In genomic region chr14:79358055-79358454, GRCm38 (mm10) we compare ENCODE assay signal across 34 mouse cellular contexts. TPM values are rescaled to one million over a fixed set of nuclear protein-coding genes. Genes with fewer than 3 reads are reported as not detected.
A peak's percentile ranks its signal among the peaks of the same experiment; 100 is the strongest.
DNase-seq lines count a peak whose midpoint lies in the region; ATAC-seq and TF ChIP-seq lines count a peak whose summit lies in the region.
"Had no signal": no experiment of that assay in that cellular context is flagged by ENCODE, and none has a peak within 500 bp of the region (broad histone marks: within the 10 kb centered on the region; RNA-seq: fewer than 3 reads in every experiment).

No protein-coding gene starts in this region.

- H3K9me3 ChIP-seq in stomach, embryonic 15.5 days: no peaks in the 10 kb centered on the region
- H3K9me3 ChIP-seq in stomach, postnatal 0 days (ENCODE audit: control insufficient read depth, low read length): no peaks in the 10 kb centered on the region
- H3K9me3 ChIP-seq in liver, embryonic 15.5 days (replicated peaks): no peaks in the 10 kb centered on the region
- no peaks in the 10 kb centered on the region for H3K9me3 ChIP-seq in midbrain, embryonic 11.5 days (ENCODE audit: control insufficient read depth, low read length)
- H3K9me3 ChIP-seq: embryonic facial prominence, embryonic 12.5 days; hindbrain, embryonic 10.5 days; hindbrain, embryonic 15.5 days; limb, embryonic 12.5 days; midbrain, embryonic 10.5 days had no signal

- 72% methylated on average over 2 of the region's 2 CpGs for WGBS in stomach, embryonic 15.5 days
- WGBS in stomach, postnatal 0 days: 70% methylated on average over 2 of the region's 2 CpGs
- 12% methylated on average over 2 of the region's 2 CpGs for WGBS in liver, embryonic 15.5 days (ENCODE audit: insufficient replicate concordance)
- 93% methylated on average over 2 of the region's 2 CpGs for WGBS in midbrain, embryonic 11.5 days
- WGBS in heart, adult 2 months: 44% methylated on average over 2 of the region's 2 CpGs

- no peaks in the 10 kb centered on the region for H3K4me1 ChIP-seq in stomach, embryonic 15.5 days
- no peaks in the 10 kb centered on the region for H3K4me1 ChIP-seq in stomach, postnatal 0 days (replicated peaks; ENCODE audit: control insufficient read depth, insufficient read depth)
- peaks cover 16% of the 10 kb centered on the region for H3K4me1 ChIP-seq in liver, embryonic 15.5 days (replicated peaks)
- H3K4me1 ChIP-seq in midbrain, embryonic 11.5 days (ENCODE audit: control insufficient read depth, insufficient read depth, low read length): no peaks in the 10 kb centered on the region
- H3K4me1 ChIP-seq in heart, adult 2 months (ENCODE audit: control insufficient read depth, insufficient read depth, low read length): no peaks in the 10 kb centered on the region
- H3K4me1 ChIP-seq: embryonic facial prominence, embryonic 12.5 days; hindbrain, embryonic 10.5 days; hindbrain, embryonic 15.5 days; limb, embryonic 12.5 days; midbrain, embryonic 10.5 days had no signal

- no peak for TF ChIP-seq EP300 in stomach, postnatal 0 days (optimal IDR thresholded peaks at IDR 0.05)
- no peak for TF ChIP-seq EP300 in heart, adult 2 months (IDR thresholded peaks at IDR 0.05; ENCODE audit: insufficient read depth, low read depth, low read length)

- H3K27ac ChIP-seq in stomach, embryonic 15.5 days: no peak overlapping the region
- no peak overlapping the region for H3K27ac ChIP-seq in stomach, postnatal 0 days (replicated peaks)
- no peak overlapping the region for H3K27ac ChIP-seq in liver, embryonic 15.5 days (replicated peaks)
- no peak overlapping the region for H3K27ac ChIP-seq in midbrain, embryonic 11.5 days (ENCODE audit: low read depth, low read length)
- H3K27ac ChIP-seq in heart, adult 2 months: no peak overlapping the region
- H3K27ac ChIP-seq: embryonic facial prominence, embryonic 12.5 days; gastrocnemius, adult 2 months; hindbrain, embryonic 10.5 days; hindbrain, embryonic 15.5 days; kidney, postnatal 0 days; limb, embryonic 12.5 days; midbrain, embryonic 10.5 days had no signal

- DNase-seq in stomach, postnatal 0 days (ENCODE audit: low spot score): no peak
- peak; percentile 31 for DNase-seq in liver
- no peak for DNase-seq in adrenal gland, postnatal 4 days (ENCODE audit: low spot score in 2 of 2)
- no peak for DNase-seq in midbrain, embryonic 11.5 days (ENCODE audit: low spot score, missing footprints)
- DNase-seq in heart, adult 2 months: no peak
- DNase-seq: adrenal gland, adult 8-10 months; cerebellum, adult 8-10 months; cerebellum, postnatal 25 days; embryo, embryonic 11 days; gastrocnemius, adult 2 months; gastrocnemius, postnatal 36 days; heart, postnatal 14 days; kidney, adult 8-10 months; layer of hippocampus, adult 9-11 months; lung, adult 18-20 months; lung, postnatal 4 days; right cerebral cortex, adult 18-20 months; spleen, adult 18-20 months; thymus, adult 2 months; thymus, postnatal 36 days had no signal

- H3K9ac ChIP-seq in stomach, embryonic 15.5 days: no peak overlapping the region
- no peak overlapping the region for H3K9ac ChIP-seq in stomach, postnatal 0 days (ENCODE audit: low read length)
- no peak overlapping the region for H3K9ac ChIP-seq in liver, embryonic 15.5 days
- H3K9ac ChIP-seq in midbrain, embryonic 11.5 days (ENCODE audit: low read length): no peak overlapping the region
- no peak overlapping the region for H3K9ac ChIP-seq in heart, adult 2 months (ENCODE audit: low read depth, low read length)
- H3K9ac ChIP-seq: embryonic facial prominence, embryonic 12.5 days; hindbrain, embryonic 15.5 days; limb, embryonic 12.5 days had no signal

- no peak for TF ChIP-seq CTCF in stomach, postnatal 0 days (IDR thresholded peaks at IDR 0.05; ENCODE audit: low read depth)
- TF ChIP-seq CTCF in heart, adult 2 months (IDR thresholded peaks at IDR 0.05): no peak

- ATAC-seq in stomach, embryonic 15.5 days (ENCODE audit: insufficient read depth, low FRiP score, low read depth): peak; percentile 75
- no peak for ATAC-seq in stomach, postnatal 0 days (ENCODE audit: low FRiP score, low TSS enrichment)
- ATAC-seq in liver, embryonic 15.5 days (ENCODE audit: insufficient read depth): peak; percentile 86
- ATAC-seq in megakaryocyte-erythroid progenitor cell, adult 5-6 weeks (replicated peaks; ENCODE audit: low FRiP score, low TSS enrichment, poor library complexity, severe bottlenecking): peak; percentile 95
- ATAC-seq in midbrain, embryonic 11.5 days (ENCODE audit: low FRiP score): no peak
- ATAC-seq: activated CD4-positive, CD25-positive, alpha-beta regulatory T cell, adult 4 months; forebrain, embryonic 14.5 days; inflammation-experienced regulatory T-cells, adult 6 months; lung, postnatal 0 days; midbrain, embryonic 16.5 days had no signal

- H3K36me3 ChIP-seq in stomach, embryonic 15.5 days: peaks cover 22% of the 10 kb centered on the region; the same call in 1 of the 2 replicates
- H3K36me3 ChIP-seq in stomach, postnatal 0 days (ENCODE audit: control insufficient read depth, insufficient read depth, low read length): 0 out of 2 replicates have a peak, but pooled peaks cover 5% of the 10 kb centered on the region
- H3K36me3 ChIP-seq in liver, embryonic 15.5 days (replicated peaks): peaks cover 68% of the 10 kb centered on the region
- peaks cover 5% of the 10 kb centered on the region; the same call in 1 of the 2 replicates for H3K36me3 ChIP-seq in midbrain, embryonic 11.5 days (ENCODE audit: control insufficient read depth, insufficient read depth, low read length)
- peaks cover 7% of the 10 kb centered on the region for H3K36me3 ChIP-seq in heart, adult 2 months (ENCODE audit: control insufficient read depth, insufficient read depth, low read length)

- no peaks in the 10 kb centered on the region for H3K79me2 ChIP-seq in heart, adult 2 months (replicated peaks; ENCODE audit: control insufficient read depth, insufficient read depth, low read length)

- TF ChIP-seq POLR2A in heart, adult 2 months (IDR thresholded peaks at IDR 0.05; ENCODE audit: insufficient read depth, low read depth, low read length): no peak

- no peak overlapping the region for H3K4me2 ChIP-seq in stomach, embryonic 15.5 days
- no peak overlapping the region for H3K4me2 ChIP-seq in stomach, postnatal 0 days (replicated peaks; ENCODE audit: low read depth)
- no peak overlapping the region for H3K4me2 ChIP-seq in liver, embryonic 15.5 days
- H3K4me2 ChIP-seq in midbrain, embryonic 11.5 days: no peak overlapping the region
- H3K4me2 ChIP-seq: embryonic facial prominence, embryonic 12.5 days; hindbrain, embryonic 15.5 days; limb, embryonic 12.5 days had no signal

- H3K27me3 ChIP-seq in stomach, embryonic 15.5 days (replicated peaks): no peaks in the 10 kb centered on the region
- H3K27me3 ChIP-seq in stomach, postnatal 0 days (ENCODE audit: control insufficient read depth, insufficient read depth, low read length): no peaks in the 10 kb centered on the region
- H3K27me3 ChIP-seq in liver, embryonic 15.5 days: no peaks in the 10 kb centered on the region
- no peaks in the 10 kb centered on the region for H3K27me3 ChIP-seq in midbrain, embryonic 11.5 days (ENCODE audit: control insufficient read depth, insufficient read depth, low read length)
- no peaks in the 10 kb centered on the region for H3K27me3 ChIP-seq in heart, adult 2 months (ENCODE audit: control insufficient read depth, insufficient read depth, low read length)
- H3K27me3 ChIP-seq: embryonic facial prominence, embryonic 12.5 days; hindbrain, embryonic 15.5 days; limb, embryonic 12.5 days had no signal

- no peak overlapping the region for H3K4me3 ChIP-seq in stomach, embryonic 15.5 days (replicated peaks)
- H3K4me3 ChIP-seq in stomach, postnatal 0 days (ENCODE audit: low read depth, low read length): no peak overlapping the region
- H3K4me3 ChIP-seq in liver, embryonic 15.5 days (replicated peaks): no peak overlapping the region
- H3K4me3 ChIP-seq in midbrain, embryonic 11.5 days (ENCODE audit: low read depth, low read length): no peak overlapping the region
- H3K4me3 ChIP-seq in heart, adult 2 months: no peak overlapping the region
- H3K4me3 ChIP-seq: embryonic facial prominence, embryonic 12.5 days; gastrocnemius, adult 2 months; hindbrain, embryonic 10.5 days; hindbrain, embryonic 15.5 days; limb, embryonic 12.5 days; midbrain, embryonic 10.5 days had no signal

- intact Hi-C loops in heart, adult 2 months (cut with DNase I): no loop called here

RNA-seq across cellular contexts. Expression of gene Naa16, which starts 32.5 kb away (rescaled TPM):
- 39.4 and 41.5 TPM in 2 replicates for polyA plus RNA-seq in stomach, embryonic 15.5 days (2015; fragmentation: Nextera tagmentation; extraction: Ambion mirVana)
- polyA plus RNA-seq in stomach, postnatal 0 days (2015; fragmentation: Nextera tagmentation; extraction: Ambion mirVana): 15.0 and 16.0 TPM in 2 replicates
- polyA plus RNA-seq in liver, embryonic 15.5 days (2015; fragmentation: Nextera tagmentation; extraction: Ambion mirVana): 24.4 and 26.5 TPM in 2 replicates
- 40.3 and 50.0 TPM in 2 replicates for total RNA-seq in megakaryocyte-erythroid progenitor cell, adult 5-6 weeks (2014; fragmentation: Nextera tagmentation)
- total RNA-seq in megakaryocyte-erythroid progenitor cell, adult 5-6 weeks (2017): 34.0 and 47.1 TPM in 2 replicates
- total RNA-seq in adrenal gland, postnatal 4 days (2021): 10 to 100 TPM; 21.2 to 24.4 TPM
- 38.3 and 41.8 TPM in 2 replicates for polyA plus RNA-seq in midbrain, embryonic 11.5 days (2014; fragmentation: Nextera tagmentation; extraction: Ambion mirVana)
- 1 to 10 TPM; 7.9 to 9.7 TPM for total RNA-seq in heart, adult 2 months (2021)
- polyA plus RNA-seq in heart, adult 2 months (2012; rRNA removed): 1.8 and 3.5 TPM in 2 replicates

RNA-seq across cellular contexts. Expression of gene Mtrf1, which starts 39.5 kb away (rescaled TPM):
- 9.4 and 11.0 TPM in 2 replicates for polyA plus RNA-seq in stomach, embryonic 15.5 days (2015; fragmentation: Nextera tagmentation; extraction: Ambion mirVana)
- 6.8 and 7.7 TPM in 2 replicates for polyA plus RNA-seq in stomach, postnatal 0 days (2015; fragmentation: Nextera tagmentation; extraction: Ambion mirVana)
- 3.8 and 4.4 TPM in 2 replicates for polyA plus RNA-seq in liver, embryonic 15.5 days (2015; fragmentation: Nextera tagmentation; extraction: Ambion mirVana)
- 6.4 and 7.3 TPM in 2 replicates for total RNA-seq in megakaryocyte-erythroid progenitor cell, adult 5-6 weeks (2014; fragmentation: Nextera tagmentation)
- total RNA-seq in megakaryocyte-erythroid progenitor cell, adult 5-6 weeks (2017): 14.6 and 16.8 TPM in 2 replicates
- 1 to 10 TPM; 9.1 to 9.9 TPM for total RNA-seq in adrenal gland, postnatal 4 days (2021)
- polyA plus RNA-seq in midbrain, embryonic 11.5 days (2014; fragmentation: Nextera tagmentation; extraction: Ambion mirVana): 10.2 and 10.5 TPM in 2 replicates
- total RNA-seq in heart, adult 2 months (2021): 1 to 10 TPM; 7.3 to 7.9 TPM
- polyA plus RNA-seq in heart, adult 2 months (2012; rRNA removed): 4.5 and 7.0 TPM in 2 replicates

RNA-seq across cellular contexts. Expression of gene Rgcc, which starts 56.6 kb away (rescaled TPM):
- 52.5 and 71.6 TPM in 2 replicates for polyA plus RNA-seq in stomach, embryonic 15.5 days (2015; fragmentation: Nextera tagmentation; extraction: Ambion mirVana)
- 40.0 and 45.4 TPM in 2 replicates for polyA plus RNA-seq in stomach, postnatal 0 days (2015; fragmentation: Nextera tagmentation; extraction: Ambion mirVana)
- polyA plus RNA-seq in liver, embryonic 15.5 days (2015; fragmentation: Nextera tagmentation; extraction: Ambion mirVana): 291 and 294 TPM in 2 replicates
- total RNA-seq in megakaryocyte-erythroid progenitor cell, adult 5-6 weeks (2014; fragmentation: Nextera tagmentation): 35.8 and 39.4 TPM in 2 replicates
- total RNA-seq in megakaryocyte-erythroid progenitor cell, adult 5-6 weeks (2017): 18.5 and 30.4 TPM in 2 replicates
- 10 to 100 TPM; 72.3 to 97.8 TPM for total RNA-seq in adrenal gland, postnatal 4 days (2021)
- polyA plus RNA-seq in midbrain, embryonic 11.5 days (2014; fragmentation: Nextera tagmentation; extraction: Ambion mirVana): 13.7 and 18.7 TPM in 2 replicates
- total RNA-seq in heart, adult 2 months (2021): 100 to 1,000 TPM in 1 of 2 experiments, 10 to 100 TPM in 1; 66.4 to 116 TPM
- 91.8 and 124 TPM in 2 replicates for polyA plus RNA-seq in heart, adult 2 months (2012; rRNA removed)

Comparison
In these comparisons a context has a peak if more than half of its experiments do, and no peak if none do; other contexts are left out.
1. ATAC-seq: peak in stomach, embryonic 15.5 days (single experiment), liver, embryonic 15.5 days (single experiment) and megakaryocyte-erythroid progenitor cell, adult 5-6 weeks (single experiment); none in stomach, postnatal 0 days (single experiment) and midbrain, embryonic 11.5 days (single experiment).